Mouse (Mus musculus): Measurements from ENCODE around the gene Dok5. TPM values are rescaled to one million over a fixed set of nuclear protein-coding genes. Genes with fewer than 3 reads are reported as not detected.

The Dok5 gene
- polyA plus RNA-seq, 2 experiments: 10.8 to 11.9 TPM

DNA sequence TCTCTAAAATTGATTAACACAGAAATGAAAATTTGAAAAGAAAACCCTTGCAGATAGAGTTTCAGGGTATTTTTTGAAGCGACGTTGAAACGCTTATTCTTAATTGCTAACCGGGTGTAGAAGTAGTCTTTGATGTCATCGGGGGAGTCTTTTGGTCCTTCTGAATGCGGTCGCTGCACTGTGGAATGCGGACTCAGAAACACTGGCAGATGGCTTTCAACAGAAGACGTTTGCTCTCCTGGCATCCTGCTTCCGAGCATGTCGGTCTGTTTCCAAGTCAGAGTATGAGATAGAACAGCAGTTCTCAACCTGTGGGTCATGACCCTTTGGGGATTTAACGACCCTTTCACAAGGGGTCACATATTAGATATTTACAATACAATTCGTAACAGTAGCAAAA lies 7.5 kb upstream of the Dok5 start:
- no peak overlapping the region for H3K4me3 ChIP-seq (replicated peaks; ENCODE audit: low read length)
- 42% methylated on average over 13 of the region's 13 CpGs for WGBS
- no peak overlapping the region for H3K9ac ChIP-seq (ENCODE audit: low read depth, low read length, severe bottlenecking)

DNA sequence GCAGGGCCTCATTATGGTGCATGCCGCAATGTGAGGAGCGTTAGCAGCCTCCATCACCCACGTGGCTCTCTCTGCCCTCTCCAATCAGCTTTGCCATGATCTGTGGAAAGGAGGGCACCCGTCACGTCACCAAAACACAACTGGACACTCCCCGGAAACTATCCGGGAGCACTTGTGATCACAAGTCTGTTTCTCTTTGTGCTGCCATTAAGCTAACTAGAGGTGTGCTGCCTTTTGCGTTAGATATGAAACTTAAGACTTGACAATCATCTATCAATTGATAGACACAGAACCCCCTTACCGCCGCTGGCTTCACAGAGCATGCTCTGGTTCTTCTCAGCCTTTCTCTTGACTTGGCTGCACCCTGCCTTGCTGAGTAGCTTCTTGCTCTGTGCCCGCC lies 6.9 kb upstream of the Dok5 start:
- Histone ChIP-seq H3K9me3 (ENCODE audit: control insufficient read depth, low read length) (no peaks in the 10 kb centered on the region), H3K36me3 (ENCODE audit: control insufficient read depth, insufficient read depth, low read length) (no peaks in the 10 kb centered on the region), H3K4me2 (replicated peaks; ENCODE audit: low read depth, low read length, severe bottlenecking) (no peak overlapping the region), H3K4me1 (ENCODE audit: control insufficient read depth, insufficient read depth, low read length) (0 out of 2 replicates have a peak, but pooled peaks cover 2% of the 10 kb centered on the region), H3K9ac (ENCODE audit: low read depth, low read length, severe bottlenecking) (no peak overlapping the region), H3K27me3 (ENCODE audit: control insufficient read depth, insufficient read depth, low read length) (no peaks in the 10 kb centered on the region), H3K4me3 (replicated peaks; ENCODE audit: low read length) (no peak overlapping the region), H3K27ac (replicated peaks; ENCODE audit: low read depth, low read length) (no peak overlapping the region)
- DNase-seq (ENCODE audit: low spot score): no peak
- 85% methylated on average over 11 of the region's 11 CpGs for WGBS
- ATAC-seq (ENCODE audit: low FRiP score, low read depth): no peak
- TF ChIP-seq POLR2A (IDR thresholded peaks at IDR 0.05; ENCODE audit: borderline replicate concordance, extremely low read depth, insufficient read depth, insufficient read length): no peak

More for the DNA sequence above, 7.5 kb upstream of the Dok5 start:
- no peak for ATAC-seq (ENCODE audit: low FRiP score, low read depth)
- Histone ChIP-seq H3K4me2 (replicated peaks; ENCODE audit: low read depth, low read length, severe bottlenecking) (no peak overlapping the region), H3K9me3 (ENCODE audit: control insufficient read depth, low read length) (no peaks in the 10 kb centered on the region), H3K27ac (replicated peaks; ENCODE audit: low read depth, low read length) (no peak overlapping the region), H3K27me3 (ENCODE audit: control insufficient read depth, insufficient read depth, low read length) (no peaks in the 10 kb centered on the region), H3K36me3 (ENCODE audit: control insufficient read depth, insufficient read depth, low read length) (no peaks in the 10 kb centered on the region), H3K4me1 (ENCODE audit: control insufficient read depth, insufficient read depth, low read length) (0 out of 2 replicates have a peak, but pooled peaks cover 2% of the 10 kb centered on the region)
- no peak for DNase-seq (ENCODE audit: low spot score)
- no peak for TF ChIP-seq POLR2A (IDR thresholded peaks at IDR 0.05; ENCODE audit: borderline replicate concordance, extremely low read depth, insufficient read depth, insufficient read length)

DNA sequence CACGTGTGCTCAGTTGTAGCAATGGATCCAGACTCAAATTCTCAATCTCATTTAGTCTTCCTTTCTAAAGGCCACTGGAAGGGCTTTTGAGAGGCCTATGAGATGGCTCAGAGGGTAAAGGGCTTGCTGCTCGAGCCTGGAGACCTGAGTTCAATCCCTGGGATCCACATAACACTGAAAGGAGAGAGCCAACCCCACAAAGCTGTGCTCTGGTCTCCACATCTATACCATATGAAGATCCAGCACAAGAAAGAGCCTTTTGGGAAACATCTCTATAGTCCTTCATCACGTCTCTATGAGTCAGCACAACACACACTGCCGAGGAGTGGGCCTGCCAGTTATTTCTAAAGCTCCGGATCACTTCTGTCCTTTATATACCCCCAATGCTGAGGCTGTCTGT lies 5.8 kb upstream of the Dok5 start:
- DNase-seq (ENCODE audit: low spot score): no peak
- Histone ChIP-seq H3K4me2 (replicated peaks; ENCODE audit: low read depth, low read length, severe bottlenecking) (no peak overlapping the region), H3K27me3 (ENCODE audit: control insufficient read depth, insufficient read depth, low read length) (no peaks in the 10 kb centered on the region), H3K9ac (ENCODE audit: low read depth, low read length, severe bottlenecking) (no peak overlapping the region), H3K36me3 (ENCODE audit: control insufficient read depth, insufficient read depth, low read length) (no peaks in the 10 kb centered on the region), H3K9me3 (ENCODE audit: control insufficient read depth, low read length) (no peaks in the 10 kb centered on the region), H3K27ac (replicated peaks; ENCODE audit: low read depth, low read length) (no peak overlapping the region), H3K4me3 (replicated peaks; ENCODE audit: low read length) (no peak overlapping the region), H3K4me1 (ENCODE audit: control insufficient read depth, insufficient read depth, low read length) (0 out of 2 replicates have a peak, but pooled peaks cover 2% of the 10 kb centered on the region)
- WGBS: 82% methylated on average over 5 of the region's 5 CpGs
- no peak for TF ChIP-seq POLR2A (IDR thresholded peaks at IDR 0.05; ENCODE audit: borderline replicate concordance, extremely low read depth, insufficient read depth, insufficient read length)
- ATAC-seq (ENCODE audit: low FRiP score, low read depth): no peak

DNA sequence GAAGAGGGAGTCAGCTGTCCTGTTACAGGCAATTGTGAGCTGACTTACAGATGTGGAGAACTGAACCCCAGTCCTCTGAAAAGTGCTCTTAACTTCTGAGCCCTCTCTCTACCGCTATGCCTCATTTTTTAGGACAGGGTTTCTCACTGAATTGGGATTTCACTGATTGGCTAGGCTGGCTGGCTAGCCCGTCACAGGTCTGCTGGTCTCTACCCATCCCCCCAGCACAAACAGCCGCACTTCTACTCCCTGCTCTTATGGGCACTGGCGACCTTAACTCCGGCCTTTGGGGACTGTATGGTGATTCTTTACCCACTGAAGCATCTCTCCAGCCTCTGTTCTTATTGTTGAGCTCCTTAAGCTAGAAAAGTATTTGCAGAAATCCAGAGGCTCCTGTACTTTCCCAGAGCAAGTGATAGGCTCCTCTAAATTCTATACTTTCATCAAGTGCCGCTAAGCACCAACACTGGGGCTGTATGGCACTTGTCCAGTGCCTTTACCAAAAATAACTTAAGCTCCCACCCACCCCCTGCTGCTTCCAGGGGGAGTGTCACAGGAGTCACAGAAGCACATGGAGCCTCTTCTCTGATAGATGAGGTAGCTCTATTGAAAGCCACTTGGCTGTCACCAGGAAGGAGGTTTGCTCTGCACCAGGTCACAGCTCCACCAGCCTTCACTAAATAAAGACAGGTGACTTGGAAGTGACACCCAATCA lies 4.5 kb upstream of the Dok5 start:
- no peak for TF ChIP-seq POLR2A (IDR thresholded peaks at IDR 0.05; ENCODE audit: borderline replicate concordance, extremely low read depth, insufficient read depth, insufficient read length)
- Histone ChIP-seq H3K4me2 (replicated peaks; ENCODE audit: low read depth, low read length, severe bottlenecking) (no peak overlapping the region), H3K4me1 (ENCODE audit: control insufficient read depth, insufficient read depth, low read length) (peaks cover 5% of the 10 kb centered on the region), H3K9ac (ENCODE audit: low read depth, low read length, severe bottlenecking) (no peak overlapping the region), H3K27me3 (ENCODE audit: control insufficient read depth, insufficient read depth, low read length) (peaks cover 11% of the 10 kb centered on the region; the same call in 1 of the 2 replicates), H3K36me3 (ENCODE audit: control insufficient read depth, insufficient read depth, low read length) (no peaks in the 10 kb centered on the region), H3K27ac (replicated peaks; ENCODE audit: low read depth, low read length) (no peak overlapping the region), H3K9me3 (ENCODE audit: control insufficient read depth, low read length) (no peaks in the 10 kb centered on the region), H3K4me3 (replicated peaks; ENCODE audit: low read length) (no peak overlapping the region)
- DNase-seq (ENCODE audit: low spot score) (no peak), ATAC-seq (ENCODE audit: low FRiP score, low read depth) (no peak)
- 43% methylated on average over 6 of the region's 6 CpGs for WGBS

DNA sequence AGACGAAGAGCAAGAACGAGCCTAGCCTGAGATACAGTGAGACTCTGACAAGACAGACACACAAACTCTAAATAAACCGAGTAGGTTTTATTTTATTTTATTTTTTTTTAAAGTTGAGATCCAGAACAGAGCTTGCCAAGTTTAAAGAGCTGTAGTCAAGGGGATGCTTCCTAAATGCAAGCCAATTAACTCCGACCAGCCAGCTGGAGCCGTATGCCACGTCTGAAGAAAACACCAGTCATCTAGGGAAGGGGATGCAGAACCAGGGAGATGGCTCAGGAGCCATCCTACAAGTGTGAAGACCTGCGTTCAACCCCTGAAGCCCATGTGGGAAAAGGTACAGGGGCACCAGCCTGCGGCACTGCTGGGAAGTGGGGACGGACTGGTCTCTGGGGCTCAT lies 2.7 kb upstream of the Dok5 start:
- DNase-seq (ENCODE audit: low spot score) (no peak), ATAC-seq (ENCODE audit: low FRiP score, low read depth) (no peak)
- H3K4me2 ChIP-seq (replicated peaks; ENCODE audit: low read depth, low read length, severe bottlenecking): no peak overlapping the region
- H3K27ac ChIP-seq (replicated peaks; ENCODE audit: low read depth, low read length): no peak overlapping the region
- peaks cover 8% of the 10 kb centered on the region for H3K4me1 ChIP-seq (ENCODE audit: control insufficient read depth, insufficient read depth, low read length)
- no peaks in the 10 kb centered on the region for H3K9me3 ChIP-seq (ENCODE audit: control insufficient read depth, low read length)
- no peak for TF ChIP-seq POLR2A (IDR thresholded peaks at IDR 0.05; ENCODE audit: borderline replicate concordance, extremely low read depth, insufficient read depth, insufficient read length)
- H3K4me3 ChIP-seq (replicated peaks; ENCODE audit: low read length): no peak overlapping the region
- H3K27me3 ChIP-seq (ENCODE audit: control insufficient read depth, insufficient read depth, low read length): peaks cover 18% of the 10 kb centered on the region; the same call in 1 of the 2 replicates
- no peaks in the 10 kb centered on the region for H3K36me3 ChIP-seq (ENCODE audit: control insufficient read depth, insufficient read depth, low read length)
- no peak overlapping the region for H3K9ac ChIP-seq (ENCODE audit: low read depth, low read length, severe bottlenecking)
- WGBS: 82% methylated on average over 9 of the region's 9 CpGs
